Mouse (Mus musculus) right cerebral cortex, postnatal 4 days (tissue): Measurements from ENCODE around the gene Mycn.

Experiments
- DNase-seq: peaks from one replicate; pipeline ENCODE4 v3.0.0-alpha.2; 2022

Gene Mycn

GRCm38 (mm10) chr12:12941661-12942363, at the start of gene Mycn:
Gene Mycn (minus strand): TSS chr12:12941914.
- DNase-seq, result peak; percentile 87

- no peak for DNase-seq
These were observed 45.7 kb upstream of the Mycn start for GRCm38 (mm10) chr12:12987376-12987775.

- DNase-seq, result no peak
These were observed 45.0 kb upstream of the Mycn start for GRCm38 (mm10) chr12:12986612-12987206.

GRCm38 (mm10) chr12:12983032-12983431, 41.3 kb upstream of the Mycn start:
- DNase-seq, result no peak

GRCm38 (mm10) chr12:12975397-12975796, 33.7 kb upstream of the Mycn start:
- DNase-seq, result no peak

- no peak for DNase-seq
These were observed 31.2 kb upstream of the Mycn start for GRCm38 (mm10) chr12:12972756-12973435.

GRCm38 (mm10) chr12:12967946-12968345, 26.2 kb upstream of the Mycn start:
- no peak for DNase-seq

- DNase-seq, result no peak
These were observed 23.1 kb upstream of the Mycn start for GRCm38 (mm10) chr12:12964856-12965255.

- DNase-seq, result no peak
These were observed 5.9 kb upstream of the Mycn start for GRCm38 (mm10) chr12:12947606-12948005.

GRCm38 (mm10) chr12:12943288-12943687, 1.6 kb upstream of the Mycn start:
- DNase-seq, result no peak

- peak; percentile 86 for DNase-seq
These were observed 793 bp upstream of the Mycn start for GRCm38 (mm10) chr12:12942364-12943050.

GRCm38 (mm10) chr12:12941129-12941504, 597 bp downstream of the Mycn start:
- DNase-seq, result no peak

- DNase-seq, result peak; percentile 65
These were observed 1.1 kb downstream of the Mycn start for GRCm38 (mm10) chr12:12940466-12941128.

- DNase-seq, result peak; percentile 38
These were observed 1.9 kb downstream of the Mycn start for GRCm38 (mm10) chr12:12939581-12940465.

GRCm38 (mm10) chr12:12938850-12939249, 2.9 kb downstream of the Mycn start:
- peak; percentile 85 for DNase-seq

GRCm38 (mm10) chr12:12938361-12938760, 3.4 kb downstream of the Mycn start:
- DNase-seq, result no peak

- DNase-seq, result peak; percentile 20
These were observed 4.0 kb downstream of the Mycn start for GRCm38 (mm10) chr12:12937746-12938145.

GRCm38 (mm10) chr12:12937088-12937487, 4.6 kb downstream of the Mycn start:
- DNase-seq, result peak; percentile 31

- no peak for DNase-seq
These were observed 9.5 kb downstream of the Mycn start for GRCm38 (mm10) chr12:12932238-12932637.

GRCm38 (mm10) chr12:12928239-12928638, 13.5 kb downstream of the Mycn start:
- no peak for DNase-seq

GRCm38 (mm10) chr12:12926975-12927527, 14.7 kb downstream of the Mycn start:
- no peak for DNase-seq

GRCm38 (mm10) chr12:12924446-12924845, 17.3 kb downstream of the Mycn start:
- DNase-seq, result no peak
